ENCODE assay signal across 27 mouse cellular contexts in the genomic region with DNA sequence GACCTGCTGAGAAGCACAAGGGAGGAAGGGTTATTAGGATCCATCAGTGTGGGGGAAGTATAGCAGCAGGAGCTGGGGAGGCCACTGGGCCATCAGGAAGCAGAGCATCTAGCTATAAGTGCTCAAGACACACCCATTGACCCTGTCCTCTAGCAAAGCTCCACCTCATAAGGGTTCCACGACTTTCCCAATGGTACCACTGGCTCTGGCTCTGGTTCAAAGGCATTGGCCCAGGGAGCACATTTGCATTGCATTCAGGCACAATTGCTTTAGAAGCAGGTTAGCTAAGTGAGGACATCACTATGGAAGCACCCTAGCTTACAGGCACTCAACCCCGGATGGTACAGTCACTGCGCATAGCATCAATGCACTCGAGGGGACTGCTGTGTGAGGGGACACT. TPM values are rescaled to one million over a fixed set of nuclear protein-coding genes. Genes with fewer than 3 reads are reported as not detected.
A peak's percentile ranks its signal among the peaks of the same experiment; 100 is the strongest.
DNase-seq lines count a peak whose midpoint lies in the region; ATAC-seq and TF ChIP-seq lines count a peak whose summit lies in the region.
"Had no signal": no experiment of that assay in that cellular context is flagged by ENCODE, and none has a peak within 500 bp of the region (broad histone marks: within the 10 kb centered on the region; RNA-seq: fewer than 3 reads in every experiment).

No protein-coding gene starts in this region.

- no peak for TF ChIP-seq POLR2A in kidney, adult 2 months (IDR thresholded peaks at IDR 0.05; ENCODE audit: low read depth, low read length)

- 0 out of 2 replicates have a peak, but pooled peaks have one; percentile 32 for ATAC-seq in common myeloid progenitor, adult 5-6 weeks (replicated peaks; ENCODE audit: low read depth, poor library complexity, severe bottlenecking)
- ATAC-seq: activated CD4-positive, CD25-positive, alpha-beta regulatory T cell, adult 4 months; forebrain, embryonic 14.5 days; forebrain, embryonic 16.5 days; Patski had no signal

- no peak overlapping the region for H3K27ac ChIP-seq in kidney, adult 2 months (ENCODE audit: insufficient read depth, low read depth, low read length)
- H3K27ac ChIP-seq: embryonic facial prominence, embryonic 13.5 days; embryonic facial prominence, embryonic 15.5 days; forebrain, embryonic 10.5 days; forebrain, embryonic 12.5 days had no signal

- no peak overlapping the region for H3K4me3 ChIP-seq in kidney, adult 2 months (ENCODE audit: insufficient read depth, low read depth, low read length)
- H3K4me3 ChIP-seq: embryonic facial prominence, embryonic 13.5 days; embryonic facial prominence, embryonic 15.5 days; erythroblast, embryonic 14.5 days; forebrain, embryonic 10.5 days; forebrain, embryonic 12.5 days had no signal

- TF ChIP-seq CTCF in kidney, adult 2 months (conservative IDR thresholded peaks at IDR 0.05; ENCODE audit: insufficient read depth, insufficient read length, low read depth, low read length), result no peak

- DNase-seq in kidney, adult 2 months, result peak; percentile 40
- no peak for DNase-seq in kidney, postnatal 4 days
- peak; percentile 25 for DNase-seq in retina, embryonic 14.5 days (ENCODE audit: low spot score)
- no peak for DNase-seq in retina, postnatal 1 day
- DNase-seq in R1 (ENCODE audit: low read depth, low spot score), result peak; percentile 33
- DNase-seq in urinary bladder, postnatal 14 days (ENCODE audit: low spot score), result no peak
- no peak for DNase-seq in right cerebral cortex, adult 18-20 months
- DNase-seq: adrenal gland, adult 8-10 months; adrenal gland, postnatal 14 days; adrenal gland, postnatal 36 days; cerebellum, adult 11-12 months; cerebellum, adult 2 months; cerebellum, adult 9-10 months; cerebellum, postnatal 10 days; cerebellum, postnatal 25 days; embryo, embryonic 11 days had no signal

- H3K27me3 ChIP-seq in kidney, adult 2 months (replicated peaks; ENCODE audit: control insufficient read depth, insufficient read depth, low read length), result no peaks in the 10 kb centered on the region
- H3K27me3 ChIP-seq: embryonic facial prominence, embryonic 13.5 days; embryonic facial prominence, embryonic 15.5 days; forebrain, embryonic 12.5 days; Patski had no signal

- peaks cover 10% of the 10 kb centered on the region for H3K36me3 ChIP-seq in kidney, adult 2 months (ENCODE audit: control insufficient read depth, insufficient read depth, low read length)
- H3K36me3 ChIP-seq: embryonic facial prominence, embryonic 13.5 days; embryonic facial prominence, embryonic 15.5 days; forebrain, embryonic 10.5 days; forebrain, embryonic 12.5 days; G1E had no signal

- 59% methylated on average over 4 of the region's 4 CpGs for WGBS in kidney, adult 2 months

- H3K4me1 ChIP-seq in kidney, adult 2 months (ENCODE audit: control insufficient read depth, insufficient read depth, low read length), result peaks cover 19% of the 10 kb centered on the region
- H3K4me1 ChIP-seq: embryonic facial prominence, embryonic 13.5 days; embryonic facial prominence, embryonic 15.5 days had no signal

RNA-seq across cellular contexts. Expression of a gene that starts 46.4 kb away (rescaled TPM):
- polyA plus RNA-seq in kidney, adult 2 months (2012; rRNA removed), result 70.5 and 77.3 TPM in 2 replicates
- total RNA-seq in common myeloid progenitor, adult 5-6 weeks (2017), result 0.10 and 1.1 TPM in 2 replicates
- polyA plus RNA-seq: erythroblast, embryonic 14.5 days; G1E had no signal

Comparison
In these comparisons a context has a peak if more than half of its experiments do, and no peak if none do; other contexts are left out.
1. DNase-seq: peak in kidney, adult 2 months (single experiment), retina, embryonic 14.5 days (single experiment) and R1 (single experiment); none in kidney, postnatal 4 days (0 of 2), retina, postnatal 1 day (single experiment), urinary bladder, postnatal 14 days (single experiment) and right cerebral cortex, adult 18-20 months (single experiment).